Mouse (Mus musculus): ENCODE data around the gene Serpinb1a. TPM values are rescaled to one million over a fixed set of nuclear protein-coding genes. Genes with fewer than 3 reads are reported as not detected.
A peak's percentile ranks its signal among the peaks of the same experiment; 100 is the strongest.

The Serpinb1a gene
- polyA plus RNA-seq, 1 experiment from 2014 or later, result 670 TPM

- H3K27ac ChIP-seq (ENCODE audit: low read depth, low read length), result peak overlapping the region; percentile 51
- peak; percentile 72 for ATAC-seq
- no peaks in the 10 kb centered on the region for H3K36me3 ChIP-seq (ENCODE audit: control insufficient read depth, insufficient read depth)
- H3K9ac ChIP-seq (ENCODE audit: low read depth, low read length), result no peak overlapping the region
- H3K9me3 ChIP-seq (ENCODE audit: control insufficient read depth), result no peaks in the 10 kb centered on the region
- H3K4me1 ChIP-seq (replicated peaks; ENCODE audit: control insufficient read depth, insufficient read depth, low read length), result no peaks in the 10 kb centered on the region; the same call in 1 of the 2 replicates
- WGBS, result 40% methylated on average over 3 of the region's 3 CpGs
- TF ChIP-seq CTCF (IDR thresholded peaks at IDR 0.05; ENCODE audit: low read depth), result no peak
- H3K27me3 ChIP-seq (replicated peaks; ENCODE audit: control insufficient read depth, insufficient read depth, low read length), result no peaks in the 10 kb centered on the region
- no peak overlapping the region for H3K4me3 ChIP-seq (ENCODE audit: low read depth, low read length)
- peak overlapping the region; percentile 30; the same call in 1 of the 2 replicates for H3K4me2 ChIP-seq (replicated peaks; ENCODE audit: low read depth)
These were observed 19.3 kb downstream of the Serpinb1a start for GRCm38 (mm10) chr13:32831505-32832273.

- no peak overlapping the region for H3K9ac ChIP-seq (ENCODE audit: low read depth, low read length)
- no peak overlapping the region for H3K27ac ChIP-seq (ENCODE audit: low read depth, low read length)
- no peak overlapping the region for H3K4me3 ChIP-seq (ENCODE audit: low read depth, low read length)
- no peak overlapping the region for H3K4me2 ChIP-seq (replicated peaks; ENCODE audit: low read depth)
- no peak for TF ChIP-seq CTCF (IDR thresholded peaks at IDR 0.05; ENCODE audit: low read depth)
- no peak for ATAC-seq
- 60% methylated on average over 4 of the region's 4 CpGs for WGBS
- no peaks in the 10 kb centered on the region for H3K9me3 ChIP-seq (ENCODE audit: control insufficient read depth)
- H3K4me1 ChIP-seq (replicated peaks; ENCODE audit: control insufficient read depth, insufficient read depth, low read length), result no peaks in the 10 kb centered on the region; the same call in 1 of the 2 replicates
- no peaks in the 10 kb centered on the region for H3K36me3 ChIP-seq (ENCODE audit: control insufficient read depth, insufficient read depth)
- H3K27me3 ChIP-seq (replicated peaks; ENCODE audit: control insufficient read depth, insufficient read depth, low read length), result no peaks in the 10 kb centered on the region
These were observed 22.1 kb downstream of the Serpinb1a start for GRCm38 (mm10) chr13:32828886-32829285.

DNA sequence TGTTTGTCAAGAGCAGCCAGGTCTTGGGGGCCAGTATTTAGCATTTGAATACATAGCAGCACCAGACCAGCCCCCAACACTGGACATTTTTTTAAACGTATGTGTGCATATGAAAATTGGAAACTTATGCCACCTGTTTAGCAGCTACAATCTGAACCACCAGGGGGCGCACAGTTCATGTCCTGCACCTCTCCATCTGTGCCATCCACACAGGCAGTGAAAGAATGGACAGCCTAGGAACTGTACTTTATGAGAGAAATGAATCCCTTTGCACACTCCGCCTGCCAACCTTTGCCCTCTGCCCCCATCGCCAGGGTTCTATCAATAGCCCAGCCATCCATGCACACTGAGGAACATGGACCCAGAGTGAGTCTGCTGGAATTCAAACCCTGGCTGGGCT lies 23.0 kb downstream of the Serpinb1a start:
- no peak overlapping the region for H3K9ac ChIP-seq (ENCODE audit: low read depth, low read length)
- ATAC-seq, result peak; percentile 37
- 39% methylated on average over 4 of the region's 4 CpGs for WGBS
- no peaks in the 10 kb centered on the region for H3K36me3 ChIP-seq (ENCODE audit: control insufficient read depth, insufficient read depth)
- H3K27me3 ChIP-seq (replicated peaks; ENCODE audit: control insufficient read depth, insufficient read depth, low read length), result no peaks in the 10 kb centered on the region
- H3K9me3 ChIP-seq (ENCODE audit: control insufficient read depth), result no peaks in the 10 kb centered on the region
- peak; percentile 90 for TF ChIP-seq CTCF (IDR thresholded peaks at IDR 0.05; ENCODE audit: low read depth)
- no peak overlapping the region for H3K27ac ChIP-seq (ENCODE audit: low read depth, low read length)
- no peak overlapping the region for H3K4me2 ChIP-seq (replicated peaks; ENCODE audit: low read depth)
- no peaks in the 10 kb centered on the region; the same call in 1 of the 2 replicates for H3K4me1 ChIP-seq (replicated peaks; ENCODE audit: control insufficient read depth, insufficient read depth, low read length)
- no peak overlapping the region for H3K4me3 ChIP-seq (ENCODE audit: low read depth, low read length)

GRCm38 (mm10) chr13:32827111-32827822 lies 23.7 kb downstream of the Serpinb1a start:
- no peak overlapping the region for H3K27ac ChIP-seq (ENCODE audit: low read depth, low read length)
- TF ChIP-seq CTCF (IDR thresholded peaks at IDR 0.05; ENCODE audit: low read depth), result peak; percentile 54
- H3K4me1 ChIP-seq (replicated peaks; ENCODE audit: control insufficient read depth, insufficient read depth, low read length), result no peaks in the 10 kb centered on the region; the same call in 1 of the 2 replicates
- H3K4me3 ChIP-seq (ENCODE audit: low read depth, low read length), result no peak overlapping the region
- no peaks in the 10 kb centered on the region for H3K27me3 ChIP-seq (replicated peaks; ENCODE audit: control insufficient read depth, insufficient read depth, low read length)
- H3K4me2 ChIP-seq (replicated peaks; ENCODE audit: low read depth), result no peak overlapping the region
- WGBS, result 71% methylated on average over 3 of the region's 3 CpGs
- no peaks in the 10 kb centered on the region for H3K9me3 ChIP-seq (ENCODE audit: control insufficient read depth)
- H3K36me3 ChIP-seq (ENCODE audit: control insufficient read depth, insufficient read depth), result no peaks in the 10 kb centered on the region
- no peak overlapping the region for H3K9ac ChIP-seq (ENCODE audit: low read depth, low read length)
- no peak for ATAC-seq

DNA sequence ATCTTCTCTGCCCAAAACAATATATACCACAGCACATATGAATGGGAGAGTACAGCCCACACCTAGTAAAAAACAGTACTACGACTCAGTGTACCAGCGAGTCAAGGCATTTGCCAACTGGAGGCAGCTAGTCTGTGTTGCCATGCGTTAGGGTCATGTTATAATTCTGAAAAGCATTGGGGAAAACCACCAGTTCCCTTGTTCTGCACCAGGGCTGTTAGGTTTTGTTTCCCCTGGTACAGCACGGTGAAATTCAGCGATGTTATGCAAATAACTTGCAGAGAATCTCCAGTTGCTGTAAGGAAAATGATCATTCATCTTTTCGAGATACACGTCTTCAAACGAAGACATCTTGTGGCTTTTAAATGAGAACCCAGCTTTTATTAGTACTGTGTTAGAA lies 25.4 kb downstream of the Serpinb1a start:
- ATAC-seq, result no peak
- H3K9me3 ChIP-seq (ENCODE audit: control insufficient read depth), result no peaks in the 10 kb centered on the region
- 91% methylated on average over 8 of the region's 8 CpGs for WGBS

More for the DNA sequence above, 25.4 kb downstream of the Serpinb1a start:
- Histone ChIP-seq H3K4me1 (replicated peaks; ENCODE audit: control insufficient read depth, insufficient read depth, low read length) (no peaks in the 10 kb centered on the region), H3K9ac (ENCODE audit: low read depth, low read length) (no peak overlapping the region), H3K36me3 (ENCODE audit: control insufficient read depth, insufficient read depth) (peaks cover 13% of the 10 kb centered on the region), H3K4me3 (ENCODE audit: low read depth, low read length) (no peak overlapping the region), H3K4me2 (replicated peaks; ENCODE audit: low read depth) (no peak overlapping the region), H3K27me3 (replicated peaks; ENCODE audit: control insufficient read depth, insufficient read depth, low read length) (no peaks in the 10 kb centered on the region), H3K27ac (ENCODE audit: low read depth, low read length) (no peak overlapping the region)
- TF ChIP-seq CTCF (IDR thresholded peaks at IDR 0.05; ENCODE audit: low read depth), result no peak

All from intestine, postnatal 0 days (tissue).